Mouse (Mus musculus) MEL (cell line): ENCODE results near the gene Gtf2i.

Source experiments
- BHLHE40 ChIP-seq: IDR thresholded peaks from 2 replicates; pipeline ENCODE4 v1.6.1; 2012; ENCODE audit warnings: low read depth, mild to moderate bottlenecking, inconsistent platforms, low read length, improper control_type of control experiment, borderline replicate concordance
- CTCF ChIP-seq, 3 experiments: IDR thresholded peaks in 2 of 3; conservative IDR thresholded peaks in 1 of 3; 2 replicates each; pipeline ENCODE4 v1.5.1; 2011 to 2012; ENCODE audit warnings: low read length in 3 of 3, low read depth in 2 of 3, mild to moderate bottlenecking in 2 of 3, improper control_type of control experiment in 1 of 3, inconsistent platforms in 1 of 3, mixed read lengths in 1 of 3, moderate library complexity in 1 of 3; ENCODE audit not compliant: control insufficient read depth in 1 of 3, insufficient read depth in 1 of 3, poor library complexity in 1 of 3, severe bottlenecking in 1 of 3
- E2F4 ChIP-seq: IDR thresholded peaks from 2 replicates; pipeline ENCODE4 v1.6.1; 2011; ENCODE audit warnings: low read depth, low read length, improper control_type of control experiment, borderline replicate concordance
- GABPA ChIP-seq: IDR thresholded peaks from 2 replicates; pipeline ENCODE4 v1.6.1; 2012; ENCODE audit warnings: low read depth, mild to moderate bottlenecking, inconsistent platforms, low read length, improper control_type of control experiment, moderate library complexity
- RCOR1 ChIP-seq: IDR thresholded peaks from 2 replicates; pipeline ENCODE4 v1.6.1; 2012; ENCODE audit warnings: low read depth, mild to moderate bottlenecking, inconsistent platforms, low read length, improper control_type of control experiment
- TCF12 ChIP-seq: IDR thresholded peaks from 2 replicates; pipeline ENCODE4 v1.6.1; 2014; ENCODE audit warnings: low read depth, mild to moderate bottlenecking, inconsistent platforms, low read length, improper control_type of control experiment, moderate library complexity
- ZC3H11A ChIP-seq: IDR thresholded peaks from 2 replicates; pipeline ENCODE4 v1.6.1; 2012; ENCODE audit warnings: low read depth, mild to moderate bottlenecking, inconsistent platforms, low read length, improper control_type of control experiment

- TF ChIP-seq BHLHE40 (no peak), GABPA (no peak), CTCF (IDR thresholded peaks at IDR 0.05 in 2 of 3, conservative IDR thresholded peaks at IDR 0.05 in 1 of 3; ENCODE audit: control insufficient read depth in 1 of 3, insufficient read depth in 1 of 3, low read depth in 2 of 3, low read length in 3 of 3, poor library complexity in 1 of 3, severe bottlenecking in 1 of 3) (no peak), RCOR1 (peak; percentile 26; the same call in 1 of the 2 replicates), ZC3H11A (no peak), TCF12 (peak; percentile 29; the same call in 1 of the 2 replicates), E2F4 (no peak)
These were observed 82.4 kb downstream of the Gtf2i start for GRCm38 (mm10) chr5:134232111-134232510.
